Mouse (Mus musculus) inflammation-experienced regulatory T-cells, adult 16 weeks (primary cell): Measurements from ENCODE around the gene Wasf3. TPM values are rescaled to one million over a fixed set of nuclear protein-coding genes. Genes with fewer than 3 reads are reported as not detected.

Source experiments
- polyA plus RNA-seq: library from polyadenylated mRNA; unstranded; fragments of 100-300 nt; shearing (Covaris generic); gene quantifications from one replicate; pipeline ENCODE4 v1.2.1, GENCODE M21; 2017

The Wasf3 gene
- polyA plus RNA-seq: not detected

DNA sequence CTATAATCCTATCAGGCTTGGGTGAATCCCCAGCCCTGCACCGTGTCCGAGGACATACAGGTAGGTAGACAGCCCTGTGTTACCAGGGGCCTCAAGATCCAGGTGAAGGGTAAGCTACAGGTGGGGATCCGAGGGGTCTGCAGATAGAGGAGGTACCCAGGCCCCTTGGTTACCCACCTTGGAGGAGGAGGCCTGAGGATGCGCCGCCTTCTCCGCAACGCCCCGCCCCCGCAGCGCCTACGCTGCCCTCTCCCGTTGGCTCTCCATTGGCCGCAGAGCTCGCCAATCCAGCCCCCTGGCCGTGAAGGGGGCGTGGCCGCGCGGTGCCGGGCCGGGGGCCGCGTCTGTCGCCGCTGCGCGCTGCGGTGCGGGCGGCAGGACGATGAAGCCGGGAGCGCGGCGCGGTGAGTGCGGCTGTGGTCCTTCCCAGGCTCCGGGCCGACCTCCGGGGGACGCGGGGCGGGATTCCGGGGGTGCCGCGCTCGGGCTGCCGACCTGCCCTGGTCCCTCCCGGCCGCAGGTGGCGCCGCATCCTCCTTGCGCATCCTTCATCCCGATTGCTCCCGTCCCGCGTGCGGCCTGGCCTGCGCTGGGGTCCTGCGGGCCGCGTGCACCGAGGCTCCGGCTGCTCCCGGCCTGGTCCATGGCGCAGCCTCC, at the start of gene Wasf3:
Gene Wasf3, plus strand, starts transcription at position 51 of the 657 bp plus-strand sequence.

DNA sequence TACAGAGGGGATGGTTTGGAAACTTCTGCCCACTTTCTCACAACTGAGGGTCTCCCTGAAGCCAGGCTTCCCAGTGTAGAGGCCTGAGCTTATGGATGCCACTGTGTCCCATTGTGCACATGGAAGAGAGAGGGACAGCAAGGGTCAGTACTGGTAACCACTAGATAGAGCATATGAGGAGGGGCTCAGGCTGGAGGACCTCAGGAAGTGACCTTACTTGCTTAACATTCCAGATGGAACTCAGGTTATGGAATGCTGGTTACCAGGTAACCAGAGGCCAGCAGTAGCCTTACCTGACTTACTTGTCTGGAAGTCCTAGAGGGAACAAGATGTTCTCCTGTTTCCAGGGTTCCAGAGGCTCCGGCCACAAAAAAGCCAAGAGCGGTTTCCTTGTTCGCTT, 96.9 kb downstream of the Wasf3 start, which contains the start of gene Gm6408:
Gene Gm6408, plus strand, starts transcription at position 301 of the 400 bp plus-strand sequence.

DNA sequence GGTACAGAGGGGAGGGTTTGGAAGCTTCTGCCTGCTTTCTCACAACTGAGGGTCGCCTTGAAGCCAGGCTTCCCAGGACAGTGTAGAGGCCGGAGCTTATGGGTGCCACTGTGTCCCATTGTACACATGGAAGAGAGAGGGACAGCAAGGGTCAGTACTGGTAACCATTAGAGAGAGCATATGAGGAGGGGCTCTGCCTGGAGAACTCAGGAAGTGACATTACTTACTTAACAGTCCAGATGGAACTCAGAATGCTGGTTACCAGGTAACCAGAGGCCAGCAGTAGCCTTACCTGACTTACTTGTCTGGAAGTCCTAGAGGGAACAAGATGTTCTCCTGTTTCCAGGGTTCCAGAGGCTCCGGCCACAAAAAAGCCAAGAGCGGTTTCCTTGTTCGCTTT, 106.3 kb downstream of the Wasf3 start, which contains the start of gene Gm6370:
Gene Gm6370, plus strand, starts transcription at position 301 of the 400 bp plus-strand sequence.

DNA sequence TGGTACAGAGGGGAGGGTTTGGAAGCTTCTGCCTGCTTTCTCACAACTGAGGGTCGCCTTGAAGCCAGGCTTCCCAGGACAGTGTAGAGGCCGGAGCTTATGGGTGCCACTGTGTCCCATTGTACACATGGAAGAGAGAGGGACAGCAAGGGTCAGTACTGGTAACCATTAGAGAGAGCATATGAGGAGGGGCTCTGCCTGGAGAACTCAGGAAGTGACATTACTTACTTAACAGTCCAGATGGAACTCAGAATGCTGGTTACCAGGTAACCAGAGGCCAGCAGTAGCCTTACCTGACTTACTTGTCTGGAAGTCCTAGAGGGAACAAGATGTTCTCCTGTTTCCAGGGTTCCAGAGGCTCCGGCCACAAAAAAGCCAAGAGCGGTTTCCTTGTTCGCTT, 117.3 kb downstream of the Wasf3 start, which contains the start of gene 4930449I24Rik:
Gene 4930449I24Rik, plus strand, starts transcription at position 301 of the 400 bp plus-strand sequence.

DNA sequence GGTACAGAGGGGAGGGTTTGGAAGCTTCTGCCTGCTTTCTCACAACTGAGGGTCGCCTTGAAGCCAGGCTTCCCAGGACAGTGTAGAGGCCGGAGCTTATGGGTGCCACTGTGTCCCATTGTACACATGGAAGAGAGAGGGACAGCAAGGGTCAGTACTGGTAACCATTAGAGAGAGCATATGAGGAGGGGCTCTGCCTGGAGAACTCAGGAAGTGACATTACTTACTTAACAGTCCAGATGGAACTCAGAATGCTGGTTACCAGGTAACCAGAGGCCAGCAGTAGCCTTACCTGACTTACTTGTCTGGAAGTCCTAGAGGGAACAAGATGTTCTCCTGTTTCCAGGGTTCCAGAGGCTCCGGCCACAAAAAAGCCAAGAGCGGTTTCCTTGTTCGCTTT, 129.0 kb downstream of the Wasf3 start, which contains the start of gene Gm3402:
Gene Gm3402, plus strand, starts transcription at position 301 of the 400 bp plus-strand sequence.

Other genes starting within 250 kb of the Wasf3 start
- not detected for gene Gm5565, start 224.4 kb upstream of the Wasf3 start, polyA plus RNA-seq
- gene Gm6309, start 214.3 kb upstream of the Wasf3 start, polyA plus RNA-seq: not detected
- 0.38 TPM for gene 1700001J03Rik, start 199.7 kb upstream of the Wasf3 start, polyA plus RNA-seq
- 94.6 TPM for gene Rnf6, start 163.4 kb upstream of the Wasf3 start, polyA plus RNA-seq
- gene Cdk8, start 153.8 kb upstream of the Wasf3 start, polyA plus RNA-seq: 7.5 TPM
- not detected for gene Gm6408, start 97.0 kb downstream of the Wasf3 start, polyA plus RNA-seq
- not detected for gene Gm6370, start 106.4 kb downstream of the Wasf3 start, polyA plus RNA-seq
- not detected for gene 4930449I24Rik, start 117.4 kb downstream of the Wasf3 start, polyA plus RNA-seq
- not detected for gene Gm3402, start 129.1 kb downstream of the Wasf3 start, polyA plus RNA-seq
- not detected for gene Gm3404, start 140.8 kb downstream of the Wasf3 start, polyA plus RNA-seq
- not detected for gene Gm3409, start 152.7 kb downstream of the Wasf3 start, polyA plus RNA-seq
- gene Gm3415, start 171.2 kb downstream of the Wasf3 start, polyA plus RNA-seq: not detected
- gene Gpr12, start 200.3 kb downstream of the Wasf3 start, polyA plus RNA-seq: not detected